Mouse (Mus musculus) forebrain, embryonic 11.5 days (tissue): ENCODE data around the gene Ate1. TPM values are rescaled to one million over a fixed set of nuclear protein-coding genes. Genes with fewer than 3 reads are reported as not detected.
A peak's percentile ranks its signal among the peaks of the same experiment; 100 is the strongest.

ENCODE experiments used
- ATAC-seq: fragments of 200-750 bp; cut with Nextera tagmentation; replicated peaks from 2 replicates; pipeline ENCODE4 v1.8.0; 2017; ENCODE audit warnings: moderate TSS enrichment; ENCODE audit not compliant: low FRiP score
- DNase-seq: peaks from one replicate; pipeline ENCODE4 v3.0.0-alpha.2; 2017; ENCODE audit warnings: low spot score
- H3K27ac ChIP-seq: fragments of 300-500 bp; sonication (generic); 2 replicates; pipeline ENCODE4 v1.5.1; 2014; ENCODE audit warnings: low read depth, low read length
- H3K27me3 ChIP-seq: fragments of 300-500 bp; sonication (generic); 2 replicates; pipeline ENCODE4 v1.6.1; 2014; ENCODE audit warnings: mild to moderate bottlenecking, low read length, mixed read lengths; ENCODE audit not compliant: control insufficient read depth, insufficient read depth
- H3K36me3 ChIP-seq: fragments of 300-500 bp; sonication (generic); 2 replicates; pipeline ENCODE4 v1.6.1; 2014; ENCODE audit warnings: mild to moderate bottlenecking, low read length, moderate library complexity, mixed read lengths; ENCODE audit not compliant: control insufficient read depth, insufficient read depth
- H3K4me1 ChIP-seq: fragments of 300-500 bp; sonication (generic); replicated peaks from 2 replicates; pipeline ENCODE4 v1.6.1; 2014; ENCODE audit warnings: low read length, mixed read lengths; ENCODE audit not compliant: control insufficient read depth, insufficient read depth
- H3K4me2 ChIP-seq: fragments of 300-500 bp; sonication (generic); 2 replicates; pipeline ENCODE4 v1.6.1; 2014; ENCODE audit warnings: low read depth, mild to moderate bottlenecking, low read length, moderate library complexity, mixed read lengths; ENCODE audit not compliant: severe bottlenecking
- H3K4me3 ChIP-seq: fragments of 300-500 bp; sonication (generic); 2 replicates; pipeline ENCODE4 v1.5.1; 2014; ENCODE audit warnings: low read depth, low read length
- H3K9ac ChIP-seq: fragments of 300-500 bp; sonication (generic); 2 replicates; pipeline ENCODE4 v1.6.1; 2014; ENCODE audit warnings: low read length
- H3K9me3 ChIP-seq: fragments of 300-500 bp; sonication (generic); 2 replicates; pipeline ENCODE4 v1.6.1; 2016; ENCODE audit warnings: low read length, mixed read lengths; ENCODE audit not compliant: control insufficient read depth
- WGBS: fragments of 180-500 bp; shearing (Covaris S2); extraction: QIAGEN DNeasy Blood & Tissue Kit; methylation state at CpG from one replicate; pipeline ENCODE4 v1.1.7; 2014; 5-methylcytosine and 5-hydroxymethylcytosine counted together
- polyA plus RNA-seq: library from polyadenylated mRNA; unstranded; fragments of >200 nt; fragmentation: Nextera tagmentation; extraction: Ambion mirVana; gene quantifications from 2 replicates; pipeline ENCODE4 v1.2.1, GENCODE M21; 2014

The Ate1 gene
- polyA plus RNA-seq, 1 experiment from 2014 or later = 59.7 TPM

DNA sequence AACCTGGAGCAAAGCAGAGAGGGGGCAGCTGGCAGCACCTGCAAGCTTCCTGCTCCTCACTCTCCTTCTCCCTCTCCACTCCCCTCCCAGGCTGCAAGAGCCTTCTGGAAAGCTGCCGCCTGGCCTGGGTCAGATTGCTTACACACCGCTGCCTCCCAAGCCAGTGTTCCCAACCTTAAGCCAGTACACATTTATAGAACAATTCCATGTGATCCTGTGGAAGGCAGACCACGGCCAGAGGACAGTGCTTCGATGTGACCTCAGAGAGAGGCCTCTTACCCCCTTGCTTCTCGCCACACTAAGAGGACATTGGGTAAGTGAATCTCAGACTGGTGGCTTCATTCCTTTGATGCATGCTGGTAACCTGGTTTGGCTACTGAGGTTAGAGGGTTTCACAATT is 32.6 kb upstream of the Ate1 start:
- no peak overlapping the region for H3K27ac ChIP-seq

DNA sequence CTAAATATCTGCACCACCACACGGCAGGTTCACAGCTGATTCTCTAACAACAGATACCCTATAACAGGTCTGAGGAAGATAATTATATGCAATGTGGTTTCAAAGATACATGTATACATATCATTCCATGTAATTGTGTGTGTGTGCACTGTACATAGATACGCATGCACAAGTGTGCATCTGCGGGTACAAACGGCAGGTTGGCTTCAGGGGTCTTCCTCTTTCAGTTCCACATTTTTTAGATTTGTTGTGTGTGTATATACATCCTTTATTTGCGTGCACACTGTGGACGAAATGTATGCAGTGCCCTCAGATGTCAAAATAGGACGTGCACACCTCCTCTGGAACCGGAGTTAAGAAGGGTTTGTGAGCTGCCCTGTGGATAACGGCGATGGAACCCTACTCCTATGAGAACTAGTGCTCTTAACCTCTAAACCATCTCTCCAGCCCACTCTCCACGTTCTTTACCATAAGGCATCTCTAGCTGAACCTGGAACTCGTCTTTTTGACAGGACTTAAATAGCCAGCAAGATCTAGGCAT is 27.5 kb upstream of the Ate1 start:
- Histone ChIP-seq H3K9me3 (no peaks in the 10 kb centered on the region), H3K4me3 (no peak overlapping the region), H3K9ac (no peak overlapping the region), H3K36me3 (peaks cover 5% of the 10 kb centered on the region), H3K27me3 (no peaks in the 10 kb centered on the region), H3K4me2 (no peak overlapping the region), H3K27ac (no peak overlapping the region), H3K4me1 (peaks cover 4% of the 10 kb centered on the region; the same call in 1 of the 2 replicates)
- 86% methylated on average over 12 of the region's 12 CpGs for WGBS
- ATAC-seq = peak; percentile 47; the same call in 1 of the 2 replicates
- DNase-seq = no peak

More for the DNA sequence above, 32.6 kb upstream of the Ate1 start:
- ATAC-seq (no peak), DNase-seq (no peak)
- Histone ChIP-seq H3K4me1 (no peaks in the 10 kb centered on the region), H3K4me2 (no peak overlapping the region), H3K36me3 (no peaks in the 10 kb centered on the region), H3K9ac (no peak overlapping the region), H3K9me3 (no peaks in the 10 kb centered on the region), H3K27me3 (no peaks in the 10 kb centered on the region), H3K4me3 (no peak overlapping the region)
- WGBS = 52% methylated on average over 5 of the region's 5 CpGs

DNA sequence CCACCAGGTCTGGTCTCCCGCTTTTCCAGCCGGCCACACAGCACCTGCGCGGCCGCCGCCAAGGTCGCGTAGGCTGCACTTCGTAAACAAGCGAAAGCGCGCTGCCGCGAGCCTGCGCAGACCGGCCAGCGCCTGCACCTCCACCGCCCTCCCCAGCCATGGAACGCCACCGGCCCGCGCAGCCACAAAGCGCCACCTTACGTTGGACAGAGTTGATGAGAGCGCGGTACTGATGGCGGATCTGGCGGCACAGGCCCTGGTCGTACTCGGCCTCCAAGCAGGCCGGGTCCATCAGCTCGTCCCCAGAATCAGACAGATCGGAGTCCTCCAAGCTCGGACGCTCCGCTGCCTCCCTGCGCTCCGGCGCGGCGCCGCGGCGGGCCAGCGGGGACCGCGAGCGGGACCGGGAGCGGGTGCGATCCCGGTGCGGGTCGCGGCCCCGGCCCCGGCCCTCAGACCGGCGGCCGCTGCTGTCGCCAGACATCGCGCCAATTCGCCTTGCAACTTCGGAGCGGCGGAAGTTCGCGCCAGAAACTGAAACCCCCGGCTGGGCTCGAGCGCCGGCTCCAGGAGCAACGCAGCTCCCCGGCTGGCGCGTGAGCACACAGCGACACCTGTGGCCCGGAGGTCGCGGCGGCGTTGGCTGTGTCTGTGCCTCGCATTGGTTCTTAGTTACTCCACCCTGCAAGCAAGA is 26.8 kb upstream of the Ate1 start:
- H3K4me3 ChIP-seq = peak overlapping the region; percentile 77
- no peaks in the 10 kb centered on the region for H3K9me3 ChIP-seq
- H3K27me3 ChIP-seq = no peaks in the 10 kb centered on the region
- peaks cover 4% of the 10 kb centered on the region; the same call in 1 of the 2 replicates for H3K4me1 ChIP-seq
- H3K9ac ChIP-seq = peak overlapping the region; percentile 95
- H3K4me2 ChIP-seq = peak overlapping the region; percentile 54
- ATAC-seq (peak; percentile 95), DNase-seq (peak; percentile 97)
- H3K36me3 ChIP-seq = peaks cover 10% of the 10 kb centered on the region
- peak overlapping the region; percentile 98 for H3K27ac ChIP-seq
- WGBS = under 1% methylated on average over 84 of the region's 84 CpGs

DNA sequence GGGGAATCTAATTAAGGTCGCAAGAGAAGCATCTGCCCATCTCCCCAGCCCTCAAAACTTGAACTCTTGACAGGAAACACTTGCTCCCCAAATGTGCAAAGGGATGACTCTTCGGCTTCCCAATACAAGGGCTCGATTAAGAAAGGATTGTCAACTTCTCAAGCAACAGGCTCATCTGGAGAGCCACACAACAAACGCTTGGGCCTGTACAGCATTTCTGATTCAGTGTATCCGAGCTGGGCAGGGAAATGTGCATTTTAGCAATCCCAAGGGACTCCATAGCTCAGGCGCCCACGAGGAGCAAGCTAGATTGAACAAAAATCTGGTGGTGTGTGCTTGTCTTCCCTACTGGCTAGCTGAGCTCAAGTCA is 26.2 kb upstream of the Ate1 start:
- H3K27me3 ChIP-seq = no peaks in the 10 kb centered on the region
- peaks cover 14% of the 10 kb centered on the region for H3K36me3 ChIP-seq
- H3K4me3 ChIP-seq = peak overlapping the region; percentile 77
- H3K4me1 ChIP-seq = peaks cover 4% of the 10 kb centered on the region; the same call in 1 of the 2 replicates
- no peaks in the 10 kb centered on the region for H3K9me3 ChIP-seq
- 10% methylated on average over 7 of the region's 7 CpGs for WGBS
- peak overlapping the region; percentile 54 for H3K4me2 ChIP-seq
- no peak for DNase-seq
- peak overlapping the region; percentile 95 for H3K9ac ChIP-seq
- peak overlapping the region; percentile 98 for H3K27ac ChIP-seq
- no peak; the same call in 1 of the 2 replicates for ATAC-seq

DNA sequence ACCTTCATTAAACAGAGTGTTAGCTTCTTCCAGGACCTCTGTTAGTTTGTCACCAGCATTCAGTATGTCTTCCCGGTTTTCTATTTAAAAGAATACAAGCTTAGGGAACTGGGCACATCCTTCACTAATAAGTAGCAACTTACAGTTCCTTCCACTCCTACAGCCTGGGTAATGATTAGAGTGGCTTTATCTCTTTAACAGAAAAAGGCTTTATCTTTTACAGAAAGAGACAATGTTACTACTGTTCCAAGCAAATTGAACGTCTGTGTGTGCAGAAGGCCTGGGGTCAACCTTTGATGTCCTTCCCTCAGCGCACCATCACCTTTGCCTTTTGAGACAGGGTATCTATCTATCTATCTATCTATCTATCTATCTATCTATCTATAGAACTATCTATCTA is 25.7 kb upstream of the Ate1 start:
- H3K4me3 ChIP-seq = peak overlapping the region; percentile 77
- H3K4me2 ChIP-seq = peak overlapping the region; percentile 54
- DNase-seq (no peak), ATAC-seq (no peak)
- H3K36me3 ChIP-seq = peaks cover 15% of the 10 kb centered on the region
- no peaks in the 10 kb centered on the region for H3K27me3 ChIP-seq
- WGBS = 64% methylated on average over 3 of the region's 3 CpGs
- H3K9ac ChIP-seq = peak overlapping the region; percentile 95
- H3K27ac ChIP-seq = no peak overlapping the region; the same call in 1 of the 2 replicates
- H3K9me3 ChIP-seq = no peaks in the 10 kb centered on the region
- peaks cover 4% of the 10 kb centered on the region; the same call in 1 of the 2 replicates for H3K4me1 ChIP-seq

DNA sequence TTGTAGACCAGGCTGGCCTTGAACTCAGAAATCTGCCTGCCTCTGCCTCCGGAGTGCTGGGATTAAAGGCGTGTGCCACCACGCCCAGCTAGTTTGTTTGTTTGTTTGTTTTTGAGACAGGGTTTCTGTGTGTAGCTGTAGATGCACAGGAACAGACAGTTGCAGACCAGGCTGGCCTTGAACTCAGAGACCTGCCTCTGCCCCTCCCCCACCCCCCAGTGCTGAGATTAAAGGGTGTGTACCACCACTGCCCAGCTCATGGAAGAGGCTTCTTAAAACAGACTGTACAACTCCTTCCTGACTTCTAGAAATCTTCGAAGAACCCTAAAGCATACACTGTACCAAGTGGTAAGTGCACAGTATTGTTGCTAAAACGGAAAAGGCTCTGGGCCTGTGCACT is 25.2 kb upstream of the Ate1 start:
- no peak overlapping the region for H3K27ac ChIP-seq
- no peaks in the 10 kb centered on the region for H3K9me3 ChIP-seq
- 89% methylated on average over 5 of the region's 5 CpGs for WGBS
- ATAC-seq = no peak
- H3K36me3 ChIP-seq = peaks cover 15% of the 10 kb centered on the region
- H3K27me3 ChIP-seq = no peaks in the 10 kb centered on the region
- peaks cover 4% of the 10 kb centered on the region; the same call in 1 of the 2 replicates for H3K4me1 ChIP-seq
- 0 out of 2 replicates have a peak overlapping the region, but pooled peaks have one; percentile 95 for H3K9ac ChIP-seq
- no peak for DNase-seq
- H3K4me2 ChIP-seq = peak overlapping the region; percentile 54; the same call in 1 of the 2 replicates
- peak overlapping the region; percentile 77; the same call in 1 of the 2 replicates for H3K4me3 ChIP-seq

DNA sequence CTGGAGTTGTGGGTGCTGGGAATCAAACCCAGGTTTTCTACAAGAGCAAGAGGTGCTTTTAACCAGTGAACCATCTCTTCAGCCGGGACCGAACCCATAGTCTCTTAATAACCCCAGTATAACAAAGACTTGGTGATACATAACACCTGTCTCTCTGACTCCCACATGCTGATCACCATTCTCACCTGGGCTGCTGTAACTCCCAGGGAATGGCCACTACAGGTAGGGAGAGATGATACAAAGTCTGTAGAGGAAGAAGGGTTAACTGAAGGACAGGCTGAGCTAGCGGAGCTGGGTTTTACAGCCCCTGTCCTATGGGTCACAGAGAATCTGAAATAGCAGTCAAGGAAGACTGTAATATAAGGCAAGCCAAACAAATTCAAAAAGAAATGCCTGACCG is 23.0 kb upstream of the Ate1 start:
- peaks cover 20% of the 10 kb centered on the region for H3K36me3 ChIP-seq
- DNase-seq (no peak), ATAC-seq (no peak)
- H3K27me3 ChIP-seq = no peaks in the 10 kb centered on the region
- H3K4me1 ChIP-seq = peaks cover 4% of the 10 kb centered on the region; the same call in 1 of the 2 replicates
- WGBS = 95% methylated on average over 4 of the region's 4 CpGs
- H3K9ac ChIP-seq = no peak overlapping the region
- no peak overlapping the region for H3K27ac ChIP-seq
- H3K4me3 ChIP-seq = no peak overlapping the region
- no peak overlapping the region for H3K4me2 ChIP-seq
- H3K9me3 ChIP-seq = no peaks in the 10 kb centered on the region

DNA sequence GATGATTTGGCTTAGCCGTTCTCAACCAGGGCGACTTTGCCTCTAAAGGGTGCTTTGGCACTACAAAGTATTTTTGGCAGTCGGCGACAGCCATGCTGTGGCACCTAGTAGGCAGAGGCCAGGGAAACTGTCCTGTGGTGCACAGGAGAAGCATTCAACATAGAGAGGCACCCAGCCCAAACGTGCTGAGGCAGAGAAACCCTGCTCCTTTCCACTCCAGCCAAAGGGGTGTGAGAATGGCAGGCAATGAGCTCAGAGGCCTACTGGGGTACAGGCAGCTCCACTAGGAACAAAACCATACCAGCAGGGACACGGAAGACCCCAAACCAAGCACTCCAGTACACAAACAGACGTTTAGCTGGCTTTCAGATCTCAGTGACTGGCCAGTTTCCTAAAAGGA is 20.0 kb upstream of the Ate1 start:
- no peak for ATAC-seq
- no peak for DNase-seq
- Histone ChIP-seq H3K9ac (no peak overlapping the region), H3K27ac (no peak overlapping the region), H3K27me3 (no peaks in the 10 kb centered on the region), H3K4me2 (no peak overlapping the region), H3K4me3 (no peak overlapping the region), H3K4me1 (no peaks in the 10 kb centered on the region), H3K36me3 (peaks cover 20% of the 10 kb centered on the region), H3K9me3 (no peaks in the 10 kb centered on the region)
- WGBS = 92% methylated on average over 7 of the region's 7 CpGs
